Mouse (Mus musculus) C2C12 (cell line): ENCODE data around the gene Polr3c.

Experiments used
- CEBPB ChIP-seq: IDR thresholded peaks from one replicate; pipeline ENCODE4 v1.6.1; 2011; ENCODE audit warnings: low read depth, mild to moderate bottlenecking, control low read depth, moderate library complexity
- CTCF ChIP-seq: IDR thresholded peaks from one replicate; pipeline ENCODE4 v1.5.1; 2011; ENCODE audit not compliant: control insufficient read depth, insufficient read depth, insufficient read length
- FOSL1 ChIP-seq: IDR thresholded peaks from one replicate; pipeline ENCODE4 v1.8.0; 2011; ENCODE audit warnings: mild to moderate bottlenecking, low read length; ENCODE audit not compliant: poor library complexity, insufficient read depth, severe bottlenecking
- MAX ChIP-seq: IDR thresholded peaks from one replicate; pipeline ENCODE4 v1.6.1; 2011; ENCODE audit warnings: mild to moderate bottlenecking, control low read depth
- MYOD1 ChIP-seq: IDR thresholded peaks from one replicate; pipeline ENCODE4 v1.6.1; 2011; ENCODE audit warnings: low read depth; ENCODE audit not compliant: control insufficient read depth, insufficient read length
- MYOG ChIP-seq: IDR thresholded peaks from one replicate; pipeline ENCODE4 v1.6.1; 2011; ENCODE audit not compliant: control insufficient read depth, insufficient read length; ENCODE audit errors: extremely low read depth
- USF1 ChIP-seq: IDR thresholded peaks from one replicate; pipeline ENCODE4 v1.6.1; 2011; ENCODE audit warnings: low read depth, mild to moderate bottlenecking, control low read depth, moderate library complexity

GRCm38 (mm10) chr3:96700376-96700775, 27.1 kb downstream of the Polr3c start:
- TF ChIP-seq CTCF, result no peak
- no peak for TF ChIP-seq MYOG
- no peak for TF ChIP-seq USF1
- TF ChIP-seq MYOD1, result no peak
- no peak for TF ChIP-seq CEBPB
- no peak for TF ChIP-seq MAX
- no peak for TF ChIP-seq FOSL1
